Mouse (Mus musculus): ENCODE data around the gene Fam78a. TPM values are rescaled to one million over a fixed set of nuclear protein-coding genes. Genes with fewer than 3 reads are reported as not detected.
A peak's percentile ranks its signal among the peaks of the same experiment; 100 is the strongest.

Gene Fam78a
- total and polyA plus RNA-seq, 3 experiments, result 16.0 to 17.4 TPM; not detected in 1

- Histone ChIP-seq H3K27ac (ENCODE audit: control insufficient read depth, low read depth, low read length) (peak overlapping the region; percentile 70), H3K36me3 (ENCODE audit: control insufficient read depth in 1 of 2, insufficient read depth in 2 of 2, low read length in 2 of 2) (peaks cover 0 to 32% of the 10 kb centered on the region in 2 experiments; a peak in 2 of 4 replicates), H3K27me3 (ENCODE audit: control insufficient read depth in 1 of 2, insufficient read depth in 2 of 2, low read length in 2 of 2) (no peaks in the 10 kb centered on the region), H3K4me3 (ENCODE audit: control insufficient read depth in 1 of 2, insufficient read depth in 1 of 2, low read depth in 2 of 2, low read length in 2 of 2) (peak overlapping the region; percentile 44 to 66), H3K79me2 (ENCODE audit: control insufficient read depth, insufficient read depth, low read length, poor library complexity) (no peaks in the 10 kb centered on the region), H3K9ac (ENCODE audit: control insufficient read depth, low read depth, low read length, poor library complexity, severe bottlenecking) (peak overlapping the region; percentile 61), H3K9me3 (replicated peaks; ENCODE audit: insufficient read depth, low read length) (no peaks in the 10 kb centered on the region), H3K4me1 (ENCODE audit: control insufficient read depth in 1 of 2, insufficient read depth in 2 of 2, low read length in 2 of 2) (peaks cover 25 to 41% of the 10 kb centered on the region in 2 experiments)
- TF ChIP-seq TCF12 (IDR thresholded peaks at IDR 0.05; ENCODE audit: low read depth, low read length) (peak; percentile 34), NRF1 (IDR thresholded peaks at IDR 0.05; ENCODE audit: insufficient read depth, low read depth, low read length, poor library complexity, severe bottlenecking) (0 out of 2 replicates have a peak, but pooled peaks have one; percentile 11), ZC3H11A (IDR thresholded peaks at IDR 0.05; ENCODE audit: low read depth, low read length) (peak; percentile 85), CHD2 (IDR thresholded peaks at IDR 0.05; ENCODE audit: low read length) (no peak), MAX (IDR thresholded peaks at IDR 0.05; ENCODE audit: low read length) (peak; percentile 63; the same call in 1 of the 2 replicates), ELF1 (IDR thresholded peaks at IDR 0.05; ENCODE audit: low read depth, low read length) (no peak), MAFK (IDR thresholded peaks at IDR 0.05; ENCODE audit: borderline replicate concordance, low read depth, low read length) (peak; percentile 44; the same call in 1 of the 2 replicates), SMC3 (IDR thresholded peaks at IDR 0.05; ENCODE audit: low read depth, low read length) (peak; percentile 92), GABPA (IDR thresholded peaks at IDR 0.05; ENCODE audit: low read depth, low read length) (0 out of 2 replicates have a peak, but pooled peaks have one; percentile 25), UBTF (IDR thresholded peaks at IDR 0.05; ENCODE audit: borderline replicate concordance, insufficient read depth, low read depth, low read length) (no peak), RAD21 (IDR thresholded peaks at IDR 0.05; ENCODE audit: low read depth, low read length) (peak; percentile 81), TBP (IDR thresholded peaks at IDR 0.05; ENCODE audit: low read depth, low read length) (peak; percentile 52; the same call in 1 of the 2 replicates), JUND (IDR thresholded peaks at IDR 0.05; ENCODE audit: low read depth, low read length) (peak; percentile 56; the same call in 1 of the 2 replicates), ZKSCAN1 (IDR thresholded peaks at IDR 0.05; ENCODE audit: low read depth, low read length) (peak; percentile 50; the same call in 1 of the 2 replicates), POLR2AphosphoS5 (IDR thresholded peaks at IDR 0.05; ENCODE audit: borderline replicate concordance, low read depth, low read length) (no peak), MAZ (IDR thresholded peaks at IDR 0.05; ENCODE audit: low read depth, low read length) (peak; percentile 61; the same call in 1 of the 2 replicates), TAL1 (IDR thresholded peaks at IDR 0.05; ENCODE audit: low read length) (no peak), MYC (IDR thresholded peaks at IDR 0.05; ENCODE audit: low read depth, low read length) (peak; percentile 83), HCFC1 (IDR thresholded peaks at IDR 0.05; ENCODE audit: low read depth, low read length) (peak; percentile 55), NELFE (IDR thresholded peaks at IDR 0.05; ENCODE audit: low read depth, low read length) (no peak), RCOR1 (IDR thresholded peaks at IDR 0.05; ENCODE audit: low read depth, low read length) (0 out of 2 replicates have a peak, but pooled peaks have one; percentile 35), CHD1 (IDR thresholded peaks at IDR 0.05; ENCODE audit: low read depth, low read length) (no peak), SIN3A (IDR thresholded peaks at IDR 0.05; ENCODE audit: low read length) (peak; percentile 86), GATA1 (IDR thresholded peaks at IDR 0.05; ENCODE audit: low read depth, low read length) (0 out of 2 replicates have a peak, but pooled peaks have one; percentile 23), MEF2A (IDR thresholded peaks at IDR 0.05; ENCODE audit: extremely low read depth, insufficient replicate concordance, low read depth, low read length, poor library complexity, severe bottlenecking) (no peak), USF1 (IDR thresholded peaks at IDR 0.05; ENCODE audit: low read depth, low read length) (0 out of 2 replicates have a peak, but pooled peaks have one; percentile 12), MXI1 (IDR thresholded peaks at IDR 0.05; ENCODE audit: low read depth, low read length) (peak; percentile 83), E2F4 (IDR thresholded peaks at IDR 0.05; ENCODE audit: borderline replicate concordance, low read depth, low read length) (0 out of 2 replicates have a peak, but pooled peaks have one; percentile 41), USF2 (IDR thresholded peaks at IDR 0.05; ENCODE audit: borderline replicate concordance in 1 of 2, insufficient read depth in 1 of 2, low read depth in 1 of 2, low read length in 2 of 2) (no peak), CTCF (IDR thresholded peaks at IDR 0.05 in 2 of 3, conservative IDR thresholded peaks at IDR 0.05 in 1 of 3; ENCODE audit: control insufficient read depth in 1 of 3, insufficient read depth in 1 of 3, low read depth in 2 of 3, low read length in 3 of 3, poor library complexity in 1 of 3, severe bottlenecking in 1 of 3) (peak; percentile 83 to 93 (median 88)), ZNF384 (IDR thresholded peaks at IDR 0.05; ENCODE audit: low read depth, low read length) (0 out of 2 replicates have a peak, but pooled peaks have one; percentile 43), EP300 (IDR thresholded peaks at IDR 0.05; ENCODE audit: low read depth in 1 of 2, low read length in 2 of 2) (peak in 1 of 2 experiments; percentile 49; a peak in 2 of 4 replicates)
- peak; percentile 87 for DNase-seq (ENCODE audit: low read depth, low spot score)
Observed at GRCm38 (mm10) chr2:32130435-32130834, 45.8 kb upstream of the Fam78a start.

Measured in MEL (cell line).